ENCODE assay signal across 24 mouse cellular contexts in genomic region chr2:65820114-65820769, GRCm38 (mm10). TPM values are rescaled to one million over a fixed set of nuclear protein-coding genes. Genes with fewer than 3 reads are reported as not detected.
DNase-seq lines count a peak whose midpoint lies in the region; ATAC-seq and TF ChIP-seq lines count a peak whose summit lies in the region.
"Had no signal": no experiment of that assay in that cellular context is flagged by ENCODE, and none has a peak within 500 bp of the region (broad histone marks: within the 10 kb centered on the region; RNA-seq: fewer than 3 reads in every experiment).

No protein-coding gene starts in this region.

- no peaks in the 10 kb centered on the region for H3K27me3 ChIP-seq in stomach, embryonic 14.5 days (ENCODE audit: control insufficient read depth, insufficient read depth, low read length)
- H3K27me3 ChIP-seq in stomach, postnatal 0 days (ENCODE audit: control insufficient read depth, insufficient read depth, low read length), result no peaks in the 10 kb centered on the region
- H3K27me3 ChIP-seq in liver, embryonic 16.5 days (ENCODE audit: control insufficient read depth, insufficient read depth, low read depth, low read length), result no peaks in the 10 kb centered on the region
- H3K27me3 ChIP-seq in limb, embryonic 10.5 days (ENCODE audit: low read depth, poor library complexity, severe bottlenecking), result no peaks in the 10 kb centered on the region
- H3K27me3 ChIP-seq: midbrain, embryonic 12.5 days; neural tube, embryonic 15.5 days had no signal

- no peak overlapping the region for H3K9ac ChIP-seq in stomach, embryonic 14.5 days (replicated peaks; ENCODE audit: low read depth, low read length)
- H3K9ac ChIP-seq in stomach, postnatal 0 days (ENCODE audit: low read length), result no peak overlapping the region
- H3K9ac ChIP-seq in liver, embryonic 16.5 days (ENCODE audit: low read depth, low read length), result peak overlapping the region; percentile 42; the same call in 1 of the 2 replicates
- H3K9ac ChIP-seq: forebrain, postnatal 0 days; midbrain, embryonic 12.5 days; neural tube, embryonic 15.5 days had no signal

- WGBS in stomach, embryonic 14.5 days, result 49% methylated on average over 4 of the region's 4 CpGs
- WGBS in stomach, postnatal 0 days, result 68% methylated on average over 4 of the region's 4 CpGs
- WGBS in liver, embryonic 16.5 days (ENCODE audit: insufficient replicate concordance), result 55% methylated on average over 4 of the region's 4 CpGs
- WGBS in limb, embryonic 10.5 days, result 91% methylated on average over 4 of the region's 4 CpGs

- DNase-seq in stomach, postnatal 0 days (ENCODE audit: low spot score), result no peak
- peak; percentile 55 for DNase-seq in liver
- DNase-seq in gastrocnemius, adult 2 months, result no peak
- no peak for DNase-seq in kidney, postnatal 25 days
- DNase-seq in limb, embryonic 10.5 days (ENCODE audit: low spot score), result no peak
- DNase-seq: adrenal gland, postnatal 36 days; cerebellum, adult 2 months; cerebellum, postnatal 36 days; forebrain, postnatal 0 days; gastrocnemius, postnatal 36 days; heart, postnatal 10 days; kidney, postnatal 4 days; left cerebral cortex, postnatal 4 days; lung, postnatal 10 days; thymus, postnatal 25 days had no signal

- no peak for TF ChIP-seq EP300 in stomach, postnatal 0 days (optimal IDR thresholded peaks at IDR 0.05)

- H3K27ac ChIP-seq in stomach, embryonic 14.5 days (ENCODE audit: low read length), result no peak overlapping the region
- no peak overlapping the region for H3K27ac ChIP-seq in stomach, postnatal 0 days (replicated peaks)
- H3K27ac ChIP-seq in liver, embryonic 16.5 days (ENCODE audit: low read length), result peak overlapping the region; percentile 95
- H3K27ac ChIP-seq in gastrocnemius, adult 2 months, result no peak overlapping the region
- H3K27ac ChIP-seq in limb, embryonic 10.5 days, result no peak overlapping the region
- H3K27ac ChIP-seq: hindbrain, postnatal 0 days; left cerebral cortex, adult 2 months; midbrain, embryonic 12.5 days; neural tube, embryonic 15.5 days had no signal

- H3K4me2 ChIP-seq in stomach, embryonic 14.5 days (replicated peaks; ENCODE audit: low read depth, low read length), result no peak overlapping the region
- H3K4me2 ChIP-seq in stomach, postnatal 0 days (replicated peaks; ENCODE audit: low read depth), result no peak overlapping the region
- H3K4me2 ChIP-seq in liver, embryonic 16.5 days (ENCODE audit: low read depth, low read length), result peak overlapping the region; percentile 52
- H3K4me2 ChIP-seq: midbrain, embryonic 12.5 days; neural tube, embryonic 15.5 days had no signal

- TF ChIP-seq CTCF in stomach, postnatal 0 days (IDR thresholded peaks at IDR 0.05; ENCODE audit: low read depth), result no peak
- no peak for TF ChIP-seq CTCF in gastrocnemius, adult 2 months (IDR thresholded peaks at IDR 0.05)

- no peaks in the 10 kb centered on the region for H3K9me3 ChIP-seq in stomach, embryonic 14.5 days (ENCODE audit: control insufficient read depth, low read depth, low read length)
- no peaks in the 10 kb centered on the region for H3K9me3 ChIP-seq in stomach, postnatal 0 days (ENCODE audit: control insufficient read depth, low read length)
- H3K9me3 ChIP-seq in liver, embryonic 16.5 days (replicated peaks; ENCODE audit: control insufficient read depth, low read length), result no peaks in the 10 kb centered on the region
- no peaks in the 10 kb centered on the region for H3K9me3 ChIP-seq in limb, embryonic 10.5 days (replicated peaks)
- H3K9me3 ChIP-seq: midbrain, embryonic 12.5 days; neural tube, embryonic 15.5 days had no signal

- peak; percentile 46; the same call in 1 of the 2 replicates for ATAC-seq in stomach, embryonic 14.5 days (ENCODE audit: insufficient number of reproducible peaks, insufficient read depth, low FRiP score, low read depth)
- ATAC-seq in stomach, postnatal 0 days (ENCODE audit: low FRiP score, low TSS enrichment), result no peak
- peak; percentile 95 for ATAC-seq in liver, embryonic 16.5 days (ENCODE audit: low read depth)
- ATAC-seq: forebrain, postnatal 0 days; hindbrain, postnatal 0 days; intestine, embryonic 16.5 days; Patski had no signal

- intact Hi-C loops in gastrocnemius, adult 2 months (cut with DNase I), result no loop called here

- no peak overlapping the region for H3K4me3 ChIP-seq in stomach, embryonic 14.5 days (ENCODE audit: low read depth, low read length)
- no peak overlapping the region for H3K4me3 ChIP-seq in stomach, postnatal 0 days (ENCODE audit: low read depth, low read length)
- no peak overlapping the region for H3K4me3 ChIP-seq in liver, embryonic 16.5 days (ENCODE audit: low read depth, low read length)
- no peak overlapping the region for H3K4me3 ChIP-seq in gastrocnemius, adult 2 months
- no peak overlapping the region for H3K4me3 ChIP-seq in limb, embryonic 10.5 days
- H3K4me3 ChIP-seq: left cerebral cortex, adult 2 months; midbrain, embryonic 12.5 days; neural tube, embryonic 15.5 days had no signal

- H3K4me1 ChIP-seq in stomach, embryonic 14.5 days (ENCODE audit: control insufficient read depth, insufficient read depth, low read length), result no peaks in the 10 kb centered on the region
- no peaks in the 10 kb centered on the region for H3K4me1 ChIP-seq in stomach, postnatal 0 days (replicated peaks; ENCODE audit: control insufficient read depth, insufficient read depth)
- peaks cover 21% of the 10 kb centered on the region for H3K4me1 ChIP-seq in liver, embryonic 16.5 days (ENCODE audit: control insufficient read depth, low read depth, low read length)
- H3K4me1 ChIP-seq in limb, embryonic 10.5 days, result peaks cover 25% of the 10 kb centered on the region; the same call in 1 of the 2 replicates
- H3K4me1 ChIP-seq: midbrain, embryonic 12.5 days had no signal

- no peaks in the 10 kb centered on the region for H3K36me3 ChIP-seq in stomach, embryonic 14.5 days (ENCODE audit: control insufficient read depth, insufficient read depth, low read length)
- no peaks in the 10 kb centered on the region for H3K36me3 ChIP-seq in stomach, postnatal 0 days (ENCODE audit: control insufficient read depth, insufficient read depth, low read length)
- no peaks in the 10 kb centered on the region for H3K36me3 ChIP-seq in liver, embryonic 16.5 days (ENCODE audit: control insufficient read depth, insufficient read depth)
- no peaks in the 10 kb centered on the region for H3K36me3 ChIP-seq in limb, embryonic 10.5 days
- H3K36me3 ChIP-seq: midbrain, embryonic 12.5 days; neural tube, embryonic 15.5 days had no signal

RNA-seq across cellular contexts. Expression of gene Csrnp3, which starts 25.3 kb away (rescaled TPM):
- 3.9 and 4.2 TPM in 2 replicates for polyA plus RNA-seq in stomach, embryonic 14.5 days (2014; fragmentation: Nextera tagmentation; extraction: Ambion mirVana)
- 0.42 and 0.56 TPM in 2 replicates for polyA plus RNA-seq in stomach, postnatal 0 days (2015; fragmentation: Nextera tagmentation; extraction: Ambion mirVana)
- 0.04 TPM in 1 of 2 replicates, not detected in the other for polyA plus RNA-seq in liver, embryonic 16.5 days (2015; fragmentation: Nextera tagmentation; extraction: Ambion mirVana)
- total RNA-seq in gastrocnemius, adult 2 months (2021), result not detected
- 6.9 and 12.4 TPM in 2 replicates for polyA plus RNA-seq in limb, embryonic 10.5 days (2016; fragmentation: Nextera tagmentation; extraction: Ambion mirVana)
- total RNA-seq: liver, adult 2 months had no signal
- polyA plus RNA-seq: liver, adult 2 months; Patski had no signal
